Mouse (Mus musculus): ENCODE measurements at regions not wholly inside any gene's neighbourhood (a gene's known extent, or its start where the extent isn't known, plus 50 kb on each side); places are given as distances from the start of the nearest gene placed in this dataset.
"Not testable (repeated sequence)": the region's sequence is repeated elsewhere in the genome, so short reads cannot be mapped to it uniquely, and the experiment has no call there.

GRCm38 (mm10) chrX:50607636-50608035 lies 179.3 kb upstream of the Olfr1324 start:
- TF ChIP-seq CTCF (IDR thresholded peaks at IDR 0.05) (peak; percentile 72), EP300 (IDR thresholded peaks at IDR 0.05) (no peak)
- H3K36me3 ChIP-seq (ENCODE audit: insufficient read depth, low read length), result no peaks in the 10 kb centered on the region
- H3K4me1 ChIP-seq (ENCODE audit: insufficient read depth, low read depth, low read length), result no peaks in the 10 kb centered on the region
- 70% methylated on average over 7 of the region's 7 CpGs for WGBS
- no peaks in the 10 kb centered on the region for H3K27me3 ChIP-seq (replicated peaks; ENCODE audit: insufficient read depth, low read length)
- no peak overlapping the region for H3K27ac ChIP-seq (ENCODE audit: low read length)
- H3K4me2 ChIP-seq (replicated peaks; ENCODE audit: low read depth, low read length), result no peak overlapping the region
- ATAC-seq (peak; percentile 32), DNase-seq (ENCODE audit: low spot score) (no peak)
- no peaks in the 10 kb centered on the region for H3K9me3 ChIP-seq (ENCODE audit: low read length)
- H3K9ac ChIP-seq (replicated peaks; ENCODE audit: low read depth), result no peak overlapping the region
- no peak overlapping the region for H3K4me3 ChIP-seq (ENCODE audit: low read depth, low read length)

- H3K27me3 ChIP-seq (replicated peaks; ENCODE audit: insufficient read depth, low read length); H3K4me3 ChIP-seq (ENCODE audit: low read depth, low read length); H3K27ac ChIP-seq (ENCODE audit: low read length); H3K9ac ChIP-seq (replicated peaks; ENCODE audit: low read depth); H3K4me1 ChIP-seq (ENCODE audit: insufficient read depth, low read depth, low read length); H3K9me3 ChIP-seq (ENCODE audit: low read length); H3K36me3 ChIP-seq (ENCODE audit: insufficient read depth, low read length): not testable (repeated sequence)
- 0 out of 2 replicates have a peak overlapping the region, but pooled peaks have one; percentile 19 for H3K4me2 ChIP-seq (replicated peaks; ENCODE audit: low read depth, low read length)
- ATAC-seq, result peak; percentile 80
- 77% methylated on average over 2 of the region's 2 CpGs for WGBS
- peak; percentile 77 for TF ChIP-seq CTCF (IDR thresholded peaks at IDR 0.05)
- DNase-seq (ENCODE audit: low spot score), result peak; percentile 71
Measured at GRCm38 (mm10) chrX:50605517-50605916, 177.2 kb upstream of the Olfr1324 start.

- not testable (repeated sequence) for H3K36me3 ChIP-seq (ENCODE audit: insufficient read depth, low read length); H3K4me3 ChIP-seq (ENCODE audit: low read depth, low read length); H3K27ac ChIP-seq (ENCODE audit: low read length); H3K4me1 ChIP-seq (ENCODE audit: insufficient read depth, low read depth, low read length); H3K9me3 ChIP-seq (ENCODE audit: low read length); DNase-seq (ENCODE audit: low spot score); H3K9ac ChIP-seq (replicated peaks; ENCODE audit: low read depth); H3K27me3 ChIP-seq (replicated peaks; ENCODE audit: insufficient read depth, low read length)
- ATAC-seq, result peak; percentile 43
- H3K4me2 ChIP-seq (replicated peaks; ENCODE audit: low read depth, low read length), result 0 out of 2 replicates have a peak overlapping the region, but pooled peaks have one; percentile 19
- 56% methylated on average over 4 of the region's 4 CpGs for WGBS
- TF ChIP-seq CTCF (IDR thresholded peaks at IDR 0.05), result peak; percentile 54
Measured at GRCm38 (mm10) chrX:50604995-50605394, 176.7 kb upstream of the Olfr1324 start.

GRCm38 (mm10) chrX:50602881-50603280 lies 174.6 kb upstream of the Olfr1324 start:
- 70% methylated on average over 3 of the region's 3 CpGs for WGBS
- ATAC-seq, result peak; percentile 73
- not testable (repeated sequence) for H3K4me1 ChIP-seq (ENCODE audit: insufficient read depth, low read depth, low read length); H3K36me3 ChIP-seq (ENCODE audit: insufficient read depth, low read length); H3K9me3 ChIP-seq (ENCODE audit: low read length); H3K4me2 ChIP-seq (replicated peaks; ENCODE audit: low read depth, low read length); H3K27ac ChIP-seq (ENCODE audit: low read length); H3K27me3 ChIP-seq (replicated peaks; ENCODE audit: insufficient read depth, low read length); H3K9ac ChIP-seq (replicated peaks; ENCODE audit: low read depth)
- peak; percentile 75 for TF ChIP-seq CTCF (IDR thresholded peaks at IDR 0.05)
- peak overlapping the region; percentile 28 for H3K4me3 ChIP-seq (ENCODE audit: low read depth, low read length)
- peak; percentile 69 for DNase-seq (ENCODE audit: low spot score)

- peak overlapping the region; percentile 28 for H3K4me3 ChIP-seq (ENCODE audit: low read depth, low read length)
- H3K36me3 ChIP-seq (ENCODE audit: insufficient read depth, low read length); H3K4me2 ChIP-seq (replicated peaks; ENCODE audit: low read depth, low read length); H3K9me3 ChIP-seq (ENCODE audit: low read length); H3K27ac ChIP-seq (ENCODE audit: low read length); H3K27me3 ChIP-seq (replicated peaks; ENCODE audit: insufficient read depth, low read length); DNase-seq (ENCODE audit: low spot score); H3K4me1 ChIP-seq (ENCODE audit: insufficient read depth, low read depth, low read length); H3K9ac ChIP-seq (replicated peaks; ENCODE audit: low read depth): not testable (repeated sequence)
- peak; percentile 61 for TF ChIP-seq CTCF (IDR thresholded peaks at IDR 0.05)
- 71% methylated on average over 9 of the region's 9 CpGs for WGBS
- peak; percentile 43 for ATAC-seq
Measured at GRCm38 (mm10) chrX:50602461-50602875, 174.2 kb upstream of the Olfr1324 start.

- not testable (repeated sequence) for H3K27ac ChIP-seq (ENCODE audit: low read length); H3K36me3 ChIP-seq (ENCODE audit: insufficient read depth, low read length); H3K27me3 ChIP-seq (replicated peaks; ENCODE audit: insufficient read depth, low read length); H3K9me3 ChIP-seq (ENCODE audit: low read length); H3K9ac ChIP-seq (replicated peaks; ENCODE audit: low read depth); H3K4me1 ChIP-seq (ENCODE audit: insufficient read depth, low read depth, low read length)
- H3K4me3 ChIP-seq (ENCODE audit: low read depth, low read length), result peak overlapping the region; percentile 19; the same call in 1 of the 2 replicates
- 56% methylated on average over 3 of the region's 3 CpGs for WGBS
- H3K4me2 ChIP-seq (replicated peaks; ENCODE audit: low read depth, low read length), result peak overlapping the region; percentile 37; the same call in 1 of the 2 replicates
- DNase-seq (ENCODE audit: low spot score) (peak; percentile 75), ATAC-seq (peak; percentile 77)
- peak; percentile 79 for TF ChIP-seq CTCF (IDR thresholded peaks at IDR 0.05)
Measured at GRCm38 (mm10) chrX:50600262-50600661, 172.0 kb upstream of the Olfr1324 start.

- no peaks in the 10 kb centered on the region for H3K9me3 ChIP-seq (ENCODE audit: low read length)
- no peaks in the 10 kb centered on the region for H3K27me3 ChIP-seq (replicated peaks; ENCODE audit: insufficient read depth, low read length)
- no peaks in the 10 kb centered on the region for H3K36me3 ChIP-seq (ENCODE audit: insufficient read depth, low read length)
- H3K4me1 ChIP-seq (ENCODE audit: insufficient read depth, low read depth, low read length), result no peaks in the 10 kb centered on the region
- peak overlapping the region; percentile 19; the same call in 1 of the 2 replicates for H3K4me3 ChIP-seq (ENCODE audit: low read depth, low read length)
- DNase-seq (ENCODE audit: low spot score) (peak; percentile 63), ATAC-seq (peak; percentile 75)
- H3K27ac ChIP-seq (ENCODE audit: low read length), result no peak overlapping the region
- peak overlapping the region; percentile 37; the same call in 1 of the 2 replicates for H3K4me2 ChIP-seq (replicated peaks; ENCODE audit: low read depth, low read length)
- H3K9ac ChIP-seq (replicated peaks; ENCODE audit: low read depth), result no peak overlapping the region
- no peak for TF ChIP-seq EP300 (IDR thresholded peaks at IDR 0.05)
- peak; percentile 73 for TF ChIP-seq CTCF (IDR thresholded peaks at IDR 0.05)
- 78% methylated on average over 4 of the region's 4 CpGs for WGBS
Measured at GRCm38 (mm10) chrX:50599780-50600179, 171.5 kb upstream of the Olfr1324 start.

GRCm38 (mm10) chrX:50597626-50598025 lies 169.3 kb upstream of the Olfr1324 start:
- not testable (repeated sequence) for H3K9ac ChIP-seq (replicated peaks; ENCODE audit: low read depth); H3K27me3 ChIP-seq (replicated peaks; ENCODE audit: insufficient read depth, low read length); ATAC-seq; H3K4me1 ChIP-seq (ENCODE audit: insufficient read depth, low read depth, low read length); DNase-seq (ENCODE audit: low spot score); H3K9me3 ChIP-seq (ENCODE audit: low read length); H3K27ac ChIP-seq (ENCODE audit: low read length); H3K36me3 ChIP-seq (ENCODE audit: insufficient read depth, low read length); H3K4me2 ChIP-seq (replicated peaks; ENCODE audit: low read depth, low read length)
- H3K4me3 ChIP-seq (ENCODE audit: low read depth, low read length), result 0 out of 2 replicates have a peak overlapping the region, but pooled peaks have one; percentile 3
- 81% methylated on average over 3 of the region's 3 CpGs for WGBS
